Mouse (Mus musculus) kidney, postnatal 0 days (tissue): ENCODE measurements around the gene Spock2. TPM values are rescaled to one million over a fixed set of nuclear protein-coding genes. Genes with fewer than 3 reads are reported as not detected.
A peak's percentile ranks its signal among the peaks of the same experiment; 100 is the strongest.

ENCODE experiments used
- ATAC-seq: fragments of 200-750 bp; cut with Nextera tagmentation; replicated peaks from 2 replicates; pipeline ENCODE4 v1.8.0; 2017; ENCODE audit warnings: low read depth, moderate number of reproducible peaks, moderate TSS enrichment, moderate library complexity; ENCODE audit not compliant: low FRiP score
- DNase-seq: peaks from one replicate; pipeline ENCODE4 v3.0.0-alpha.2; 2016; ENCODE audit warnings: low spot score
- H3K27ac ChIP-seq: fragments of 300-500 bp; sonication (generic); 2 replicates; pipeline ENCODE4 v1.5.1; 2014; ENCODE audit warnings: mild to moderate bottlenecking
- H3K27me3 ChIP-seq: fragments of 300-500 bp; sonication (generic); 2 replicates; pipeline ENCODE4 v1.6.1; 2014; ENCODE audit warnings: low read length, mixed read lengths; ENCODE audit not compliant: insufficient read depth
- H3K36me3 ChIP-seq: fragments of 300-500 bp; sonication (generic); 2 replicates; pipeline ENCODE4 v1.6.1; 2014; ENCODE audit warnings: low read length, mixed read lengths; ENCODE audit not compliant: insufficient read depth
- H3K4me1 ChIP-seq: fragments of 300-500 bp; sonication (generic); replicated peaks from 2 replicates; pipeline ENCODE4 v1.6.1; 2014; ENCODE audit warnings: antibody characterized with exemption, low read length, mixed read lengths; ENCODE audit not compliant: insufficient read depth
- H3K4me2 ChIP-seq: fragments of 300-500 bp; sonication (generic); 2 replicates; pipeline ENCODE4 v1.6.1; 2014; ENCODE audit warnings: mild to moderate bottlenecking, low read length, moderate library complexity, mixed read lengths
- H3K4me3 ChIP-seq: fragments of 300-500 bp; sonication (generic); replicated peaks from 2 replicates; pipeline ENCODE4 v1.5.1; 2014; ENCODE audit warnings: low read depth, low read length
- H3K9ac ChIP-seq: fragments of 300-500 bp; sonication (generic); 2 replicates; pipeline ENCODE4 v1.6.1; 2014; ENCODE audit warnings: low read depth, low read length
- H3K9me3 ChIP-seq: fragments of 300-500 bp; sonication (generic); replicated peaks from 2 replicates; pipeline ENCODE4 v1.6.1; 2016; ENCODE audit warnings: low read length, inconsistent platforms, mixed read lengths
- CTCF ChIP-seq: IDR thresholded peaks from 2 replicates; pipeline ENCODE4 v1.5.1; 2016; ENCODE audit warnings: antibody characterized with exemption, low read depth, mild to moderate bottlenecking, moderate library complexity
- WGBS: fragments of 180-500 bp; shearing (Covaris S2); extraction: QIAGEN DNeasy Blood & Tissue Kit; methylation state at CpG from one replicate; pipeline ENCODE4 v1.1.7; 2014; 5-methylcytosine and 5-hydroxymethylcytosine counted together
- polyA plus RNA-seq: library from polyadenylated mRNA; unstranded; fragments of >200 nt; fragmentation: Nextera tagmentation; extraction: Ambion mirVana; gene quantifications from 2 replicates; pipeline ENCODE4 v1.2.1, GENCODE M21; 2015

Gene Spock2
- polyA plus RNA-seq, 1 experiment from 2014 or later: 22.0 TPM

- Histone ChIP-seq H3K4me1 (peaks cover 8% of the 10 kb centered on the region; the same call in 1 of the 2 replicates), H3K9me3 (no peaks in the 10 kb centered on the region), H3K9ac (no peak overlapping the region), H3K27me3 (peaks cover 3% of the 10 kb centered on the region; the same call in 1 of the 2 replicates), H3K36me3 (no peaks in the 10 kb centered on the region), H3K4me2 (peak overlapping the region; percentile 3; the same call in 1 of the 2 replicates), H3K27ac (no peak overlapping the region), H3K4me3 (no peak overlapping the region)
- 63% methylated on average over 8 of the region's 8 CpGs for WGBS
- DNase-seq (no peak), ATAC-seq (no peak)
- TF ChIP-seq CTCF: no peak
Measured at GRCm38 (mm10) chr10:60109989-60110388, 4.0 kb downstream of the Spock2 start.

DNA sequence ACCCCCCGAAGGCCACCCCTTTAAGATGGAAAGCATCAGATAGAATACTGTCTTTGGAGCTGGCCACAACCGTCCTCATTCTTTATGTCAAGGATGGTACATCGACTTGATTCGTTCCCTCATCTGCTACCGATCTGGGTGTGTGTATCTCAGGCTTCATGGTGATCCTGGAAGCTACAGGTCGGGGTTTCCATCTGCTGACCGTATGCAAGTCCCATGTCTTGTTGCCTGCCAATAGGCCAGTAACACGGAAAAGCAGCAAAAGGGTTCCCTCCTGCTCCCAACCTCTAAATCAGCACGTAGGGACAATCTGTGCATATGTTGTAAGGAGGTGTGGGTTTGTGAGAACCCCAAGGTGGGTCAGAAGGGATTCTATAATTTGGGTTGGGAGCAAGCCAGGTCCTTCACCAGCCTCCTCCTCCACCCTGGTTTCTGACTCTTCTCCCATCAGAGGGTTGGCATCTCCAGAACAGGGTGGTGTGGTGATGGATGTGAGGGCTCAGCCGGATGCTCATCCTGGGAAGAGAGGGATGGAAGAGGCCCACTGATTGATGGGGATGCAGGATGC lies 5.0 kb downstream of the Spock2 start:
- H3K4me1 ChIP-seq: peaks cover 14% of the 10 kb centered on the region; the same call in 1 of the 2 replicates
- H3K9ac ChIP-seq: no peak overlapping the region
- peaks cover 3% of the 10 kb centered on the region; the same call in 1 of the 2 replicates for H3K27me3 ChIP-seq
- no peak for TF ChIP-seq CTCF
- no peak for DNase-seq
- 89% methylated on average over 10 of the region's 10 CpGs for WGBS
- H3K27ac ChIP-seq: no peak overlapping the region
- H3K36me3 ChIP-seq: no peaks in the 10 kb centered on the region
- no peak overlapping the region for H3K4me2 ChIP-seq
- H3K9me3 ChIP-seq: no peaks in the 10 kb centered on the region
- no peak for ATAC-seq
- no peak overlapping the region for H3K4me3 ChIP-seq

- Histone ChIP-seq H3K27me3 (0 out of 2 replicates have a peak, but pooled peaks cover 3% of the 10 kb centered on the region), H3K4me2 (no peak overlapping the region), H3K4me3 (no peak overlapping the region), H3K27ac (no peak overlapping the region), H3K9ac (no peak overlapping the region), H3K9me3 (no peaks in the 10 kb centered on the region), H3K4me1 (peaks cover 11% of the 10 kb centered on the region; the same call in 1 of the 2 replicates), H3K36me3 (no peaks in the 10 kb centered on the region)
- DNase-seq (no peak), ATAC-seq (no peak)
- 80% methylated on average over 9 of the region's 9 CpGs for WGBS
- TF ChIP-seq CTCF: no peak
Measured at GRCm38 (mm10) chr10:60113965-60114690, 8.1 kb downstream of the Spock2 start.

DNA sequence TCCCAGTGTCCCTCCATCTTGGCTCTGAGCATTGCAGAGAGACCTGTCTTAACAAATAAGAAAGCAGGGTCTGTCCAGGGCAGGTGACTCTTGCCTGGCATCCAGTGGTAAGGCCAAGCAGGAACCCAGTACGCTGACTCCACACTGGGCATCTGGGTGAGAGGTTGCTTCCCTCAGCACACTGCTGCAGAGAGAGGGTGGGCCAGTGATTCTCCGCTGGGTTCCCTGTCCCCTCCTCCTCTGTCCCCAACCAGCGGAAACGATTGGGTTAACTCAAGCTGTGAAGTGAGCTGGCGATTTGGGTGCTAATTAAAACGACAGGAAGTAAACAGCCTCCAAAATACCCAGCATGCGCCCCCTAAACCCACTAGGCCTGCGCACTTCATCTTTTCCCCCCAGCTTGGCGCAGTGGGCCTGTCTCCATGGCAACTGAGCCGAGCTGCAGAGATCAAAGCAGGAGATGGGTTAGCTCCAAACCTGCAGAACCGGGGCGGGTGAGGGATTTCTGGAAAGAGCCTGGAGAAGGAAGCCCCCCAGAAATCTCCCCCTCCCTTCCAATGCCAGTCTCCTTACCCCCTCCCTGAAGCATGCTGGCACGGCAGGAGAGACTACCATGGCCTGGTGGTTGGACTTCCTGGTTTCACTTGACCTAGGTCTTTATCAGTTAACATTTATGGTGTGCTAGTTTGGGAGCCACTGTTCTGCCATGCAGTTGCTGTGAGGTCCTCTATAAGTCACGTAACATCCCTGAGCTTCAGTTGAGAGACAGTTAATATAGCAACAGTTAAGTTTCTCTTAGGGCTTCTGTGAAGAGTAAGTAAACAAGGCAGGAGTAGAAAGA lies 9.5 kb downstream of the Spock2 start:
- Histone ChIP-seq H3K27ac (no peak overlapping the region), H3K4me1 (peaks cover 11% of the 10 kb centered on the region; the same call in 1 of the 2 replicates), H3K9ac (no peak overlapping the region), H3K27me3 (0 out of 2 replicates have a peak, but pooled peaks cover 3% of the 10 kb centered on the region), H3K36me3 (no peaks in the 10 kb centered on the region), H3K4me2 (no peak overlapping the region), H3K4me3 (no peak overlapping the region), H3K9me3 (no peaks in the 10 kb centered on the region)
- DNase-seq: no peak
- ATAC-seq: peak; percentile 61; the same call in 1 of the 2 replicates
- WGBS: 13% methylated on average over 14 of the region's 14 CpGs
- TF ChIP-seq CTCF: no peak

- no peak overlapping the region for H3K4me3 ChIP-seq
- H3K4me2 ChIP-seq: no peak overlapping the region
- H3K36me3 ChIP-seq: no peaks in the 10 kb centered on the region
- TF ChIP-seq CTCF: no peak
- H3K9me3 ChIP-seq: no peaks in the 10 kb centered on the region
- H3K27me3 ChIP-seq: no peaks in the 10 kb centered on the region
- no peak for ATAC-seq
- no peak for DNase-seq
- 36% methylated on average over 4 of the region's 4 CpGs for WGBS
- no peak overlapping the region for H3K27ac ChIP-seq
- peaks cover 11% of the 10 kb centered on the region; the same call in 1 of the 2 replicates for H3K4me1 ChIP-seq
- no peak overlapping the region for H3K9ac ChIP-seq
Measured at GRCm38 (mm10) chr10:60116997-60117396, 11.0 kb downstream of the Spock2 start.

DNA sequence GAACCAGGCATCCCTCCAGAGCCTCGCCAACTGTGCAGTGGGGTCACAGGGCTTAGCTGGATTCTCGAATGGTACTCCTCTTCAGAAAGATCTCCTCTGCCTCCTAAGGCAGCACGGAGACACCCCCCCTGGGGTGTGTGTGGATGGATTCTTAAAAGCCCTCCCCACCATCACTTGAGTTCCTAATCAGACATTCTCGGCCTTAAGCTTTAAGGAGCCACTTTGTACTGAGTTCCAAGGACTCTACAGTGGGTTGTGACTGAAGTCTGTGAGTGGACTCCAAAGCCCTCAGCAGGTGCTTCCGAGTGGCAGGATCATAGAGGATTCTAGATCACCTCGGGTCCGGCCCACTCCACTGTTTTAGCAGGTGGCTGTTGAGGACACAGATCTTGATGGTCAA lies 12.4 kb downstream of the Spock2 start:
- no peaks in the 10 kb centered on the region for H3K36me3 ChIP-seq
- no peak for ATAC-seq
- H3K4me2 ChIP-seq: no peak overlapping the region
- no peak overlapping the region for H3K9ac ChIP-seq
- H3K9me3 ChIP-seq: no peaks in the 10 kb centered on the region
- H3K27ac ChIP-seq: no peak overlapping the region
- WGBS: 54% methylated on average over 7 of the region's 7 CpGs
- peaks cover 11% of the 10 kb centered on the region; the same call in 1 of the 2 replicates for H3K4me1 ChIP-seq
- no peak for TF ChIP-seq CTCF
- no peak for DNase-seq
- no peak overlapping the region for H3K4me3 ChIP-seq
- no peaks in the 10 kb centered on the region for H3K27me3 ChIP-seq
